Mouse (Mus musculus): ENCODE results near the gene Kcnh4.

The Kcnh4 gene

DNA sequence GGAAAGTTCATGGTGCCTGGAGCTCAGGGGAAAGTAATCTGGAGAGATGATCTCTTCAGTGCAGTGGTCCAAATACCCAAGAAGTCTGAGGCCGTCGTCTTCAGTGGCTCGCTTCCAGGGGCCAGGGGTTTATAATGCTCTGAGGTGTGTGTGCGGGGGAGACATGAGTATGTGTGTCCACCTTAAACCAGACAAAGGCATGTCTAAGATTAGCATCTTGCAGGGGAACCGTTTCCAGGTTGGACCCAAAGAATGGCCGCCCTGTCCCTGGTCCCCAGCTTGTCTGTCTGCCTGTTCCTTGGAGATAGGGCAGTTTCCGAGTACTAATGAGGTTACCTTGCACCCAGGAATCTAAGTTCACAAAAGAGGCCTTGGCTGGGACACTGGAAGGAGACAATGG, 3.1 kb upstream of the Kcnh4 start, which contains the start of gene Hcrt:
Hcrt (minus strand) TSS at position 101 of the 400 bp plus-strand sequence.
- DNase-seq (ENCODE audit: low spot score) = no peak

GRCm38 (mm10) chr11:100761547-100762045, 1.9 kb upstream of the Kcnh4 start:
- peak; percentile 78 for DNase-seq (ENCODE audit: low spot score)

GRCm38 (mm10) chr11:100758707-100759610, 783 bp downstream of the Kcnh4 start:
- peak; percentile 22 for DNase-seq (ENCODE audit: low spot score)

GRCm38 (mm10) chr11:100757566-100757965, 2.2 kb downstream of the Kcnh4 start:
- no peak for DNase-seq (ENCODE audit: low spot score)

DNA sequence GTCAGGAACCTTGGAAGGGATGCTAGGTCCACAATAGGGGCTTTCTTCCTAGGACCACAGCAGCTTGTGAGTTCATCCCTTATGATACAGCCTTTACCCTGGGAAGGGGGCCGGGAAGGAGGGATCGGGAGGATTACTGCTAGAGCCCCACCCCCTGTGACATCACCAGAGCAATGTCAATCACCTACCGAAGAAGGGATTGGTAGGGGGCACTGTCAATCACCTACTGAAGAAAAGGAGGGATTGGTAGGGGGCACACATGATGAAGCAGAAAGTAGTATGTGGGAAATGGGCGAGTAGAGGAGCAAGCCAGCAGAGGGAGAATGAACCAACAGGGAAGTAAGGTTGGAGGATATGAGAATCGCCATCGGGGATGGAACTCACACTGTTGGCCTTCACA, 3.3 kb downstream of the Kcnh4 start:
- no peak for DNase-seq (ENCODE audit: low spot score)

DNA sequence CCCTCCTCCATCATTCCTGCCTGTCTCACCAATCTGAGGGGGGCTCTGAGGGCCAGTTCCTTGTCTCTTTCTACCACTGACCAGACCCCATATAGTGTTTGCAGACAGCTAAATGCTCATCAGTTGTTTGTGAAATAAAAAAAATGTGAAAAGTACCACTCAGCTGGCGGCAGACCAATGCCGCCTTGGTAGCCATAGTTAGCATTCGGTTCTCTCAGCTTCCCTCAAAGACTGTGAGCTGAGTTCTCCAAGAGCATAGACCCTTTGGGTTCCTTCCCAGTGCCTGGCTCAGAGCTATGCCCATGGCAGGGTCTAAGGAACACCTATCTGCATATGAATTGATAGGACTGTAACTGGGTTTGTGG, 5.1 kb downstream of the Kcnh4 start:
- DNase-seq (ENCODE audit: low spot score) = no peak

DNA sequence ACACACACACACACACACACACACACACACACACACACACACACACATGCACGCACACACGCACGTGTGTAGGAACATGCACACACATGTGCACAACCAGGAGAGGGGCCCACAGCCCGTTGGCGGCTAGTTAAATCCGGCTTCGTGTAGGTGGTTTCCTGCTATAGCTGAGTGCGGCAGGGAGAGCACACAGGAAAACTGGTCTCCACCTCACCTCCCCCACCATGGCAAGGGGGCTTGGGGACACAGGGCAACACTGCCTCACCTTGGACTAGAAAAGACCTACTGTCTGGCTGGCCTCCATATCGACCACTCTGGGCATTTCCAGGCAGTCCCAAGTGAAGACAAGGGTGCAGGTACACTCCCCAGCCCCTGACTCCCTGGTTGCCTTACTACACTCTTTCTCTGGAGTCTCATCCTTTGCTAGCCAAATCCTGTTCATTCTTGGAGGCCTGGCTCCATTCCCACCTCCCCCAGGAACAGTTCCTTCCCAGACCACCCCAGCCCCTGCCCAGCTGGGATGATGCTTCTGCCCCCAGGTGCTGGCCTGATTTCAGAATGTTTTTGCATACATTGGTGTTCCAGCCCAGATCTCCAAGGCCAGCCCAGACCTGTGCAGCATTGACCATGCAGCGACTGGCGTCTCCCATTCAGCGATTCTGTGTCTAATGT, 5.6 kb downstream of the Kcnh4 start:
- no peak for DNase-seq (ENCODE audit: low spot score)

- no peak for DNase-seq (ENCODE audit: low spot score)
Observed at GRCm38 (mm10) chr11:100752294-100752693, 7.4 kb downstream of the Kcnh4 start.

GRCm38 (mm10) chr11:100750127-100750526, 9.6 kb downstream of the Kcnh4 start:
- DNase-seq (ENCODE audit: low spot score) = no peak

GRCm38 (mm10) chr11:100749469-100749868, 10.3 kb downstream of the Kcnh4 start:
- DNase-seq (ENCODE audit: low spot score) = no peak

DNA sequence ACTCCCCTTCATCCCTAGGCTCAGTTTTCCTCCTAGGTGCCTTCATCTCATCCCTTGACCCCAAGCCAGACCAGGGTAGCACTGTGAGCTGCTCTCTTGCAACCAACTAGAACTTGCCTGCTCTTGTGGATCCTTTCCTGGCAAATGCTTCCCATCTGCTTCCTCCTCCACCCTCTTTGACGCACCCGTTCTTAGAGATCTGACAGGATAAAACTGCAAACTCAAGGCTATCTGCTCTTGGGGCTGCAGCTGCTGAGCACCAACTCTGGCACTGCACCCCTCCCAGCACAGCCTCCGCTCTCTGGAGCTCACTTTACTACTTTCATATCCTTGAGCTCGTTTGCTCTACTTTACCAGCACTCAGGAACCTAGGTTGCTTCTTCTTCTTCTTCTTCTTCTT, 11.1 kb downstream of the Kcnh4 start:
- DNase-seq (ENCODE audit: low spot score) = no peak

- DNase-seq (ENCODE audit: low spot score) = no peak
Observed at GRCm38 (mm10) chr11:100747114-100747513, 12.6 kb downstream of the Kcnh4 start.

DNA sequence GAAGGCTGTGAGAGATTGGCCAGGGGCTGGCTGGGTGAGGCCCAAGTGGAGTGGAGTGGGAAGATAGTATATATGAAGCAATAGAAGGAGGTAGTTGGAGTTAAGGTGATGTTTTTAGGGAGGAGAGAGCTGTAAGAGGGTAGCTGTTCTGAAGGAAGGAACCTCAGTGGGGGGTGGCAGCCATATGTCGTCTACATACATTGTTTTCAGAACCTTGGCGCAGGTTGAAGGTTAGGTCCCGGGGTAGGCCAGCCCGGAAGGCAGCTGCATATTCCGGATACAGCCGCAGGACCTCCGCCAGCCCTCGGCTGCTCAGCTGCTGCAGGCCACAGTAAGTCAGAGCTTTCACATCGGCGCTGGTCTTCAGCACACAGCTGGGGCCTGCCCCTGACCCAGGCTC, 13.2 kb downstream of the Kcnh4 start:
- no peak for DNase-seq (ENCODE audit: low spot score)

DNA sequence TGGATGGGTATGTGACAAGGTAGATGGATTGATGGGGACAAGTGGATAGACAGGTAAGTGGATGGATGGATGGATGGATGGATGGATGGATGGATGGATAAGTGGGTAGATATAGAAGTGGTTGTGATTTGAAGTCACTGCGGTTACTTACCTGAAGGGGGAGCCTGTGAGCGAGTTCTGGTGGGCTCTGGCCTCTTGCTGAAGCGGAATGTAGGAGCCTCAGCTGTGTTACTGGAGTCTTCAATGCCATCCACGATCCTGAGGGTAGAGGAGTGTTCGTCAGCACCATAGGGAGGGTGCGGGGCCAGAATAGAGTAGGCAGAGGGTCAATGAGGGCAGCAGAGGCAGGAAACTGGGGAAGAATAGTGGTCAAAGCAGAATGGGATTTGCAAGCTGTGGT, 14.7 kb downstream of the Kcnh4 start:
- peak; percentile 44 for DNase-seq (ENCODE audit: low spot score)

GRCm38 (mm10) chr11:100741348-100741747, 18.4 kb downstream of the Kcnh4 start:
- no peak for DNase-seq (ENCODE audit: low spot score)

DNA sequence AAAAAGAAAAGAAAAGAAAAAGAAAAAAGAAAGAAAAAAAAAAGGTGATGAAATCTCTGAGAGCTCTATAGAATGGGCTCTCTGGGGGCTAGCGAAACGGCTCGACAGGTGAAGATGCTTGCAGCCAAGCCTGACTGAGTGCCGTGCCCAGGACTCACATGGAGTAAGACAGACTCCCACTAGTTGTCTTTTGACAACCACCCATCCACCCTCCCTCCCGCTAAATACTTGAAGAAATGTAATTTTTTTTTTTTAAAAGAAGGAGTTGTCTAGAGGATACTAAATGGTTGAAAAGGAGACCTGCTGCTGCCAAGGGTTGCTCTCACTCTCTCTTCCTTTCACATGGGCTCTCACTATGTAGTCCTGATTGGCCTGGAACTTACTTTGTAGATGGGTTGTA, 21.0 kb downstream of the Kcnh4 start:
- DNase-seq (ENCODE audit: low spot score) = no peak

DNA sequence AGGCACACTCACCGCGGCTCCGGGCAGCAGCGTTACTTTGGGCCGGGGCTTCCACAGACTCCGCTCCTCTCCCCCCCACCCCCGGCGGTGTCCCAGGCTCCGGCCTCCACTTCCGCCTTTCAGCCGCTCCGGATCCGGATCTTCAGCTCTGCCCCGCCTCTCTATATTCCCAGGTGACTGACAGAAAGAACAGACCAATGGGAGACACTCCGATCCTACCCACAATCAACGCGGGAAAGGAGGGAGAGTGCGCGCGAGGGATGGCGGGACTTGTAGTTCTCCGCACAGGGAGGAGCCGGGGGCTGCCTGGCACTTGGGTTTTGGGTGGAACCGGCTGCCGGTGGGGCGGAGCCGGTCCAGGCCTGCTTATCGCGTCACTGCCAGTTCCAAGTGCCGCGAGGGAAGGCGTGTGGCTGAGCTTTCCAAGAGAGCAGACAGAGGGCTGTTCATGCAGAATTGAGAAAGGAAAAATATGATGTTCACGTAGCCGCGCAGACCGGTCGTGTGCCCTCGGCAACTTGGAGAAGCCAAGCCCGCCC, 21.6 kb downstream of the Kcnh4 start, which contains the start of gene Rab5c:
Rab5c (minus strand) TSS at position 150 of the 539 bp plus-strand sequence.
- peak; percentile 100 for DNase-seq (ENCODE audit: low spot score)

- DNase-seq (ENCODE audit: low spot score) = no peak
Observed at GRCm38 (mm10) chr11:100737105-100737733, 22.5 kb downstream of the Kcnh4 start.

- DNase-seq (ENCODE audit: low spot score) = no peak
Observed at GRCm38 (mm10) chr11:100736746-100737080, 23.0 kb downstream of the Kcnh4 start.

DNA sequence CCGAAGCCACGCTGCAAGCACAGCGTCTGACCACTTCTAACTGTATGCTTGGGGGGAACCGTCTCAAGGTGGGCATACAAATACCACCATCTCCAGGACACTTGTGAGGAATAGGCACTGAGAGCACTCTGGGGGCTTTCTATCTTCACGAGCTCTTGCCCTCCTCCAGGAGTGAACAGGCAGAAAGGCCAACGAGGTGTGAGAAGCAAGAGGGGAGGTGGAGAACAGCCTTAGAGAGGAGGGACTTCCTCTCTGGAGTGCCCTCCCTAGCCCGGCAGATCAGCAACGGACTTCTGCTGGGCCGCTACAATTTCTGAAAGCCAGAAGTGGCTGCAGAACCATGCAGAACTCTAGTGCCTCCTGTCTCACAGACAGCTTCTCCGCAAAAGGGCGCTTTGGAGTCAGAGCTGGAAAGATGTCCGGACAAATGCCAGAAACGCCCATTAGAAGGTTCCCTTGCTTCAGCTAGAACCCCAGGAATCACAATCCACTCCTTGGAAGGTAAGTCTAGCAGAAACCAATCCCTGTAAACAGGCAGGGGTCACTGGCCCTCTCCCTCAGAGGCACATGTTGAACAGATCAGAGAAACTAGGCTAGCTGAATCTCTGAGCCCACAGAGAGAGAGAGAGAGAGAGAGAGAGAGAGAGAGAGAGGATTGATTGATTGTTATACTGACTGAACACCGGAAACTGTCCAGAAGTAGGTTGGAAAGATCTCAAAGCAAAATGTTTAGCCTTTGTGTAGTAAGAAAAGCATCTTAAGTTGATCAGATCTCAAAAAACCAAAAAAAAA, 23.6 kb downstream of the Kcnh4 start:
- no peak for DNase-seq (ENCODE audit: low spot score)

DNA sequence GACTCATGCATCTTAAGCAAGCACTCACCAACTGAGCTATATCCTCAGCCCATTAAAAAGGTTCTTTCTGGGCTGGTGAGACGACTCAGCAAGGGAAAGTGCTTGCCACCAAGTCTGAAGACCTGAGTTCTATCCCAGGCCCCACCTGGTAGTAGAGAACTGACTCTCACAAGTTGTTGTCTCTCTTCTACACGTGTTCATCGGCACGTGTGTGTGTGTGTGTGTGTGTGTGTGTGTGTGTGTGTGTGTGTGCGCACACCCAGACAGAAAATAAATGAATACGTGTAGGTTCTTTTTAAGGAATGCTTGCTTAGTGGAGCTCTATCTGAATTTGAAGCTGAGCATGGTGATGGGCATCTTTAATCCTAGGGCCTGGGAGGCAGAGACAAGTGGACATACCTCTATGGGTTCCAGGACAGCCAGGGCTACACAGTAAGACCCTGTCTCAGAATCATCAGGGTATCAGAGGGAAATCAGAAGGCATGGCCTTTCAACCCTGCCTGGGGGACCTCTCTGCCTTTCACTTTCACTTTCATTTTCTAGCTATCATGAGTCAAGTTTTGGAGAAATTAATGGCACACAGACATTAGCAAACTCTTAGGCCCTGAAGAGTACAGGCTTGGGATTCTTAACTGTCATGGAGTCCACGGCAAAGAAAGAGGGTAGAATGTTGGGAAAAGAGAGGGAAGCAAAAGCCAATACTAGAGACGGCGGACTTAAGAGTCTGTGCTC, 24.4 kb downstream of the Kcnh4 start:
- DNase-seq (ENCODE audit: low spot score) = no peak

Measured in lung, postnatal 25 days (tissue).